Mouse (Mus musculus) kidney, postnatal 36 days (tissue): Measurements from ENCODE around the gene Eid3.

Experiments used
- DNase-seq, 2 experiments: peaks; one replicate each; pipeline ENCODE4 v3.0.0; 2021 to 2022; ENCODE audit warnings: mixed read lengths in 2 of 2

The Eid3 gene

GRCm38 (mm10) chr10:82863106-82863680 lies 3.2 kb upstream of the Eid3 start:
- DNase-seq: peak; percentile 27 to 35

DNA sequence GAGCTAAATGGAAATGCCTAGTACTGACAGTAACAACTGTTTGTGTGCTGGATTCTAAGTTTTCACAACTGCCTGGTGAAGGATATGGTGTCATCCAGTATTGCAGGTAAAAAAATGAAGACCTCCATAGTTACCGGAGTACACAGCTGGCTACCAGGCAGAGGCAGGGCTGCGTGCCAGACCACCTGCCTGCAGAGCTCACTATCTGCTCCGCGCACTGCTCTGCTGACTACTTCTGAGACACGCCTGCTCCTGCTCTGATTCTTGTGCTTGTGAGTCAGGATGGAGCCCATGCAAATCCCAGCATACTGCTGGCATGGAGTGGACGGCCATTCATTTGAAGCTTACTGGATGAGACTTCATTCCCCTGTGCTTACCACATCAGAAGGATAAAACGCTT lies 2.6 kb upstream of the Eid3 start:
- peak in 1 of 2 experiments; percentile 7 for DNase-seq

DNA sequence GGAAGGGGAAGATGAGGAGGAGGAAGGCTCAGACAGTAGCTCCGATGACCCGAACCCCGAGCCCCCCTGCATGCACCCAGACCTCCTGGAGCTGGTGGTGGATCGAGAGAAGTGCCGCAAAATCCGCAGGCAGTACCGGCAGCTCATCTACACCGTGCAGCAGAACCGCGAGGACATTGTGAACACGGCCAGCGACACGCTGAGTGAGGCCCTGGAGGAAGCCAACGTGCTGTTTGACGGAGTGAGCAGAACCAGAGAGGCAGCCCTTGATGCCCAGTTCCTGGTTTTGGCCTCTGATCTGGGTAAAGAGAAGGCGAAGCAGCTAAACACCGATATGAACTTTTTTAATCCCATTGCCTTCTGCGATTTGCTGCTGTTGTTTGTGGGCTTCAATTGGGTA lies 406 bp downstream of the Eid3 start:
- DNase-seq: peak in 1 of 2 experiments; percentile 7

DNA sequence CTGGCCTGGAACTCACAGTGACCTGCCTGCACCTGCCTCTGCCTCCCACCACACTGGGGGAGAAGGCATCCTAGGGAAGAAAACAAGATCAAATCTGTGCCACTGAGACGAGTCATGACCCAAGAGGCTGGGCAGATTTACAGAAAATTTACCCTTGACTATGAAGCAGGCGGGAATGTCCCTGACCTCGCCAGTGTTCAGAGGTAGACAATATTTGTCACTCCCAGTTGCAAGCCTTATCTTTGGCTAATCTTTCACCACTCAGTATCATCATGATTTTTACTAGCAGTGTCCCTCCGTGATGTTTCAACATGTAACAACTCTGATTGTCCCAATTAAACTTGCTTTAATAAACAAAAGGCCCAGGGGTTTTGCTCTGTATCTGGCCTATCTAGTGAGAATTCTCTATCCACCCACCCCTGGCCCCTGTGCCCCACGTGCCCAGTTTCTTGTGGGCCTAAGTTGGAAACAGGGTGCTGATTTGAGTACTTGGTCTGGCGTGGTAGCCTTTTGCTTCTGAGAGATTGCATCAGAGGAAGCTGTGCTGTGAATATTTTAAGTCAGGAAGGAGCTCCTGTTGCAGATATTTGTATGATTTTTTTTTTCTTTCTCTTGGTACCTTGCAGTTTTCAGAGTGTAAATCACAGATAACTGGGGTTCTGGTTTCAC lies 2.1 kb downstream of the Eid3 start:
- DNase-seq: no peak

DNA sequence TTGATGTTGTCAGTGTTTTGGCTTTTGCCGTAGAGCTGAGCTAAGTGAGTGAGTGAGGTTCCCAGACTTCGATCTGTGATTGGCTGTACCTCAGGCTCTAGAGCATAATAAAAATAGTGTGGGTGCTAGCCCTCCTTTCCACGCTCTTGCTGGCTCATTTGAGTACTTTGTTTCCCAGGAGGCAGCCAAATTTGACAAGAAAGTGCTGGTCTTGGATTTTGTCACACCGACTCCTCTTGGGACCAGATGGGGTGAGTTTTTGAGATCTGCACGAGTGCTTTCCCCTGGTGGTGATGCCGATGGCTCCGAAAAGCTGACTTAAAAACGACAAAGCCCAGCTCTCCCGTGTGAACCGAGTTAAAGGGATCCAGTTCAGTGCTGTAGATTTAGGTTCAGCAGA lies 9.0 kb downstream of the Eid3 start:
- DNase-seq: no peak

- peak; percentile 53 to 81 for DNase-seq
These were observed 9.8 kb downstream of the Eid3 start for GRCm38 (mm10) chr10:82876076-82876796.

GRCm38 (mm10) chr10:82887354-82887753 lies 20.9 kb downstream of the Eid3 start:
- no peak for DNase-seq

DNA sequence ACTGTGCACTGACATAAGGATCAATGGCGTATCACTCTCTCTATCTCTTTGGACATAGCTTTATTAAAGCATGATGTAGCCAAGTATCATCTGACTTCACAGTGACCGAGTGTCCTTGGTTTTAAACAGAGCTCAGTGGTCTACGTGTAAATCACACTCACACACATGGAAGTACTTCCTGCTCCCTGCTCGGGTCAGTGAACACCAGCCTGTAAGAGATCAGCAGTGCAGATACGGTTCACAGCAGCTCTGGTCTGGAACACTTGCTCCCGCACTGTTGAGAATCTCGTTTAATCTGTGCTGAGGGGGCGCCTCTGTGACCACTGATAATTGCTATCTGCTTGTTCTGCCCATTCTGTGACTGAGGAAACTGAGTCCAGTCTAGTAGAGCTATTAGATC lies 22.1 kb downstream of the Eid3 start:
- peak; percentile 24 to 37 for DNase-seq

DNA sequence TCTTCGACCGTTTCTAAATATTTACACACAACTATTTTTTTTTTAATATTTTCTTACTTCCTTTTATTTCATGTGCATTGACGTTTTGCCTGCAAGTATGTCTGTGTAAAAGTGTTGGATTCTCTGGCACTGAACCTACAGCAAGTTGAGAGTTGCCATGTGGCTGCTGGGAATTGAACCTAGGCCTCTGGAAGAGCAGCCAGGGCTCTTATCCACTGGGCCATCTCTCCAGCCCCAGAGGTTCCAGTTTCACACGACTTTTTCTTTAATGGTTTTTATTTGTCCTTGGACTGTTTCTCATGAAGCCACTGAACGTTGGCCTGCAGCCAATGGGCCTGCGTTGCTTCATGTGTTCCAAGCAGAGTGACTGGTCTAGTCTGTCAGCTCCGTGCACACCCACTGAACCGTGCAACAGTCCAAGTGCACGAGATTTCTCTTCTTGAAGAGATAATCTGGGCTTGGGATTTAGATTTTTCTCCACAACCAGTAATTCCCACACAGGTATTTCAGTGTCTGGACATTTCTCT lies 23.1 kb downstream of the Eid3 start:
- DNase-seq: peak; percentile 87 to 88

- no peak for DNase-seq
These were observed 24.5 kb downstream of the Eid3 start for GRCm38 (mm10) chr10:82890936-82891335.

GRCm38 (mm10) chr10:82891427-82891826 lies 25.0 kb downstream of the Eid3 start:
- DNase-seq: peak; percentile 33 to 36

GRCm38 (mm10) chr10:82892442-82893055 lies 26.1 kb downstream of the Eid3 start:
- DNase-seq: no peak

DNA sequence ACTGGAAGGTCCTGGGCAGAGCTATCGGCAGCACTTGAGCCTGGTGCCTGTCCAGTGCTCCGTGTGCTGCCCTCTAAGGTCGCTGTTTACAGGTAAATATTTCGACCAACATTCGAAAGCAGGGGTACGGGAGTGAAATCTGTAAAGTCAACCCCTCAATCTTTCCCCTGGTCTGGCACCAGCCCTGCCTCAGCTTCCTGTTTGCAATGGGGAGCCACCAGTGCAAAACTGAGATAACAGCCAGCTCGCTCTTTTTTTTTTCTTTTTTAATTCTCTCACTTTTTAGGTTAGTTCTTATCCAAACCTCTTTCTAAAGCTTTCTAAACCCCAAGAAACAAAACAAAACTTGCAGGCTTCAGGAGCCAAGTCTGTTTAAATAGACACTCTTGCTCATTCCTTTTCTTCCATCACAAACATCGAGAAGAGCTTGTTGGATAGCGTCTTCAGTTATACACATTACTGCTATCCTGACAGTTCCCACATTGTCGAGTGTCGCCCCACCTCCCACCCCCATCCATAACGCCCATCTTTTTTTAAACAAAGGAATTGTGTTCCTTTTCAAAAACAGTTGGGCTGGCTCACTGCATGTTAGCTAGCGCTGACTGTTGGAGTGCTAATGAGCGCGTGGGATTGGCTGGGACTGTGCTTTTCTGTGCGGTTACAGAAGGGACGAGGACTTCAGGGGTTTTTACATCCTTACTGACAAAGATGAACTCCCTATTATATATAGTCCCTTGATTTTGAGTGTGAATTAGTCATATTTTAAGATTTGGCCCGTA lies 27.6 kb downstream of the Eid3 start:
- DNase-seq: no peak

DNA sequence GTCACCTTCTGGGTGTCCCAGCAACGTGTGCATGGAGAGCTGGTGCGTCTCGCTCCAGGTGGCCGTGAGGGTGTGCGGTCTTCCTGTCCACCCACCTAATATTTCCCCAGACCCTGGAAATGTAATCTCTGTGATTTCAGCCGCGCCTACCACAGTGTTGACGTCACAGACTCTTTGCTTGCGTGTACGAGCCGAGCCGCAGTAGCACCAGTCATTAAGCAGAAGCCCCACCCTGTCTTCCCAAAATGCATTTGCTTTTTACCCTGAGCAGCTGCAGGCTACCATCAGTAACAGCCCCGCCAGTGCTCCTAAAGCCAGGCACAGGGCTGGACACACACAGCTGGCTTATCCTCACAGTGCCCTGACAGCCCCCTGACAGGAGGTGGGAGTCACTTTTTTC lies 31.5 kb downstream of the Eid3 start:
- DNase-seq: no peak

DNA sequence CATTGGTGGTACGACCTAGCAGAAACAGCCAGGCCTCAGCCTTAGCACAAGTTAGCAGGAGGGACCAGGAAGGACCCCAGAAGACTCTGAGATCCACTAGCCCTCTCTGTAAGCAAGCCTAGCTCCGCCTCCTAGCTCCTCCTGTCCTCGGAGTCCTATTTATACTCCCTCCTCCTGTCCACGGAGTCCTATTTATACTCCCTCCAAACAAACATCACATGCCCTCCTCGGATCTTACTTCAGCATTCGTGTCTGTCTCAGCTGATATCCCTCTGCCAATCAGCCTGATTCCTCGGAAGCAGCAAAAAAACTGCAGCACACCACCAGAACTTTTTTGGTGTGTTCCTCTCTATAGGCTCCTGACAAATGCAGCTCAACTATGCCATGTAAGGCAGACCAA lies 32.5 kb downstream of the Eid3 start:
- DNase-seq: no peak

DNA sequence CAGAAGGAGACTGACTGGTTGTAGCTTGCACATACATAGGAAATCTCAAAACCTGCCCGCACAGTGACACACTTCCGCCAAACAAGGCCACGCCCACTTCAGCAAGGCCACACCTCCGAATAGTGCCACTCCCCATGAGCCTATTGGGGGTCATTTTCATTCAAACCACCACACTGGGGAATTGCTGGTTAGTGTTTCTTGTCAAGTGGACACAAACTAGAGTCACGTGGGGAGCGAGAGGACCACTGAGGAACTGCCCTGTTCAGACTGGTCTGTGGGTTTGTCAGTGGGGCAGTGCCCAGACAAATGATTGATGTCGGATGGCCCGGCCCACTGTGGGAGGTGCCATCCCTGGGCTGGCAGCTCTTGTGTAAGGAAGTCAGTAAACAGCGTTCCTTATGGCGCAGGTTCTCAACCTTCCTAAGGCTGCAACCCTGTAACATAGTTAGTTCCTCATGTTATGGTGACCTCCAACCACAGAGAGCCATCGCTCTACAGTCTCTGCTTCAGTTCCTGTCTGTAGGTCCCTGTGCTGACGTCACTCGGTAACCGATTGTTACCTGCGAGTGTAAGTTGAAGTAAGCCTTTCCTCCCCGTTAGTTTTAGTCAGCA lies 33.5 kb downstream of the Eid3 start:
- DNase-seq: peak in 1 of 2 experiments; percentile 44

DNA sequence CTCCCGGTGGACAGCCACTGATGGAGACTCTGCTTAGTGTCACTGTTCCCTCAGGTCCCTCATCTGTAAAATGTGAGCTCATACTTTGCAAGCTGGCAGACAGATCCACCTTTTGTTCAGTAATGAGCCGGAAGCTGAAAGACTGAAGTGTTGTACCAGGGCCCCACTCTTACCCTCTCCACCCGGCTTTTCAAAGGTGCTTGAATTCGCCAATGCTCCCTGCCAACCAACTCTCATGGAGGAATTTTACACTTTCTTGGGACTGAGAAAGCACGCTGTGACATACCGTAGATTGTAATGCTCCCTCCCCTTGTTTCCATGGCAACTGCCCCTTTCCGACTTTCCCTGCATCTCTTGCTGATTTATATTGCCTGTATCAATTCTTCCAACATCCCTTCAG lies 34.1 kb downstream of the Eid3 start:
- no peak for DNase-seq

- DNase-seq: peak; percentile 80 to 94
These were observed 35.0 kb downstream of the Eid3 start for GRCm38 (mm10) chr10:82901436-82901835.

DNA sequence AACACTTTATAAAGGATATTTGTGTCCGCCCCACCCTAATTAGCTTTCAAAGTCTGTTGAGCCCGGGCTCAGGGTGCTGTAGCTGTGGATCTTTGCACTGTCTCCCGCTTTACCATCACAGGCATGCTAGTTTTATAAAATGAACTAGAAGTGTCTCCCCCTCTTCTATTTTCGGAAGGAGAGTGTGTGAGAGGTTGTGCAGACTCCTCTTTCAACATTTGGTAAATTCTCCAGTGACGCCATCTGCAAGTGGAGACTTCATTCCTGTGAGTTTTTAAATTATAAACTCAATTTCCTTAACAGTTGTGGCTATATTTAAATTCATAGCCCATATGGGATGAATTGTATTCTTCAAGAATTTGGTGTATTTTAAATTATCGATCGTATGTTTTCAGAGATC lies 42.1 kb downstream of the Eid3 start:
- no peak for DNase-seq

- peak; percentile 60 to 85 for DNase-seq
These were observed 43.0 kb downstream of the Eid3 start for GRCm38 (mm10) chr10:82909382-82909781.

- DNase-seq: peak in 1 of 2 experiments; percentile 65
These were observed 43.8 kb downstream of the Eid3 start for GRCm38 (mm10) chr10:82910198-82910597.

GRCm38 (mm10) chr10:82913238-82913637 lies 46.8 kb downstream of the Eid3 start:
- DNase-seq: no peak
